Mouse (Mus musculus): ENCODE measurements around the gene Anpep.

Gene Anpep

GRCm38 (mm10) chr7:79860811-79861210 is at the start of gene Anpep:
Anpep (minus strand) TSS chr7:79861059.
- in situ Hi-C loops (cut with MboI) = no loop called here

GRCm38 (mm10) chr7:79907356-79907755 is 46.5 kb upstream of the Anpep start:
- in situ Hi-C loops (cut with MboI) = no loop called here

GRCm38 (mm10) chr7:79906914-79907313 is 46.1 kb upstream of the Anpep start:
- in situ Hi-C loops (cut with MboI) = no loop called here

- in situ Hi-C loops (cut with MboI) = no loop called here
These were observed 44.3 kb upstream of the Anpep start for GRCm38 (mm10) chr7:79905193-79905592.

DNA sequence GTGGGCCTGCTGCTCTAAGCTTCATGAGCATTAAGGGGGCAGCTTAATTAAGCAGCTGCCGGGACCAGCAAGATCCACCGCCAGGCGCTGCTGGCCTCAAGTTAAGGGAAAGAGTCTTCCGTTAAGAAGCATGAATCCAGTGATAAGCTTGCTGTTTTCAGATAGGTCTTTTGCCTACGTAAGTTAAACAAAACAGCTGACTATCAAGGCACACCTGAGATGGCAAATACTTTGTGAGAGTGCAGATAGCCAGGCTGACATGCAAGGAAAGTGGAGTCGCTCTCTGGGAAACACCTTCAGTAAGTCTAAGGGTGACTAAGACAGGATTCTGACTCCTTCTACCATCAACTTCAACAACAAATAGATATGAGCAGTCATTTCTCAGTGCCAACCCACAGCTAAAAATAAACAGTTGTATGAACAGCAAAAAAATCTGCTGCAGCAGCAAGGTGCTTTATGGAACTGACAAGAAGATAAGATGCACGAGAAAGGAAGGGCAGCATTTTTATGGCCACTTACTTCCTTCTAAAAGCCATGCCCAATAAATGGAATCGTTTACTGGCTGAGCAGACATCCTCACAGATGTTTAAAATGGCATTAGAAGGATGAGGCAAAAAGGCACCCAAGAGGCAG is 42.4 kb upstream of the Anpep start:
- in situ Hi-C loops (cut with MboI) = no loop called here

GRCm38 (mm10) chr7:79900753-79901152 is 39.9 kb upstream of the Anpep start:
- in situ Hi-C loops (cut with MboI) = no loop called here

DNA sequence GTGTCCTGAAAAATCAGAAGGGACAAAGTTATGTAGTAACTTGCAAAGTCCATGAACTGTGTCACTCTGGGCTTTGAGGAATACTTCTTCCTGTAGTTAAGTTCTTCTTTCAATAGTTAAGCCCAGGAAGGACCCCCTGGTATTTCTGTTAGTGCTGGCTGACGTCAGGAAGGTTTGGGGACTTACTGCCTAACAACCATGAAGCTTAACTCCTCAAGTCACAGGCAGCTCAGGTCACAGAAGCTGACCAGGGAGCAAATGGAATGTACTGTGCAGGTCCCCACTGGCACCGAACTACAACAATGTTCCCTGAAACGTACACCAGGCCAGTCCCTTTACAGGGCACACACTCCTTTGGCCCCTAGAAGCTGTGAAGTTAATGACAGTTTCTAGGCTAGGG is 34.4 kb upstream of the Anpep start:
- in situ Hi-C loops (cut with MboI) = no loop called here

DNA sequence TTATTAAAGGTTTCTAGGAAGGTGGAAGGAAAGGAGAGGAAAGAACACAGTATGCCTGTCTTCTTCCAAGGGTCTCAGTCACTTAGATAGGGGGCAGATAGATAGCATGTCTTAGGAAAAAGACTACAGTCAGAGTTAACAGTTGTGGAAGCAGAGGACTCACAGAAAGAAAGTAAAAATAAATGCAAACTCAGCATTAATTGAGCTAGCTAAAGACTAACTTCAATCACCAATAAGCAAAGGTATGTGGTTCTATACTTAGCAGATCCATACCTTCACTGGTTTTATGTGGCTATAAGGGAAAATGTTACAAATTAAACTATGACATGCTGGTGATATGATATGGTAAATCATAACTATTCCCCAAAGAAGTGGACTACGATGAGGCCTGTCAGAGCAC is 33.9 kb upstream of the Anpep start:
- in situ Hi-C loops (cut with MboI) = no loop called here

GRCm38 (mm10) chr7:79892576-79893428 is 31.9 kb upstream of the Anpep start:
- in situ Hi-C loops (cut with MboI) = no loop called here

- in situ Hi-C loops (cut with MboI) = no loop called here
These were observed 29.8 kb upstream of the Anpep start for GRCm38 (mm10) chr7:79890436-79891221.

DNA sequence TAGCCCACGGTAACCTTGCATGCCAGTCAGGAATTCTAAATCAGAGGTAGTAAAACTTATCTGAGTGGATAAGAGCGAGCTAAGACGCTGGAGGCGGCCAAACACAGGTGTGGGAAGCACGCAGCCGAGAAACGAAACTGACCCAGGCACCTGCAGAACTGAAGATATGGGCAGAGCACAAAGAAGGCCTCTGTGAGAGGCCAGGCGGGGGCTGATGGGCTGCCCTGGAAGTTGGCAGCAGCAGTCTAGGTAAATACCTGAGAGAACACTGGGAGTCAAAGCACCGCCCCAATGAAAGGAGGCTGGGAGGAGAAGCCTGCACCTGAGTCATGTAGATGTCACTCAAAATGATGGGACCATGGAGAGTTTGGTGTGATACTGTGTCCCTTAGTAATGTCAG is 27.7 kb upstream of the Anpep start:
- in situ Hi-C loops (cut with MboI) = no loop called here

DNA sequence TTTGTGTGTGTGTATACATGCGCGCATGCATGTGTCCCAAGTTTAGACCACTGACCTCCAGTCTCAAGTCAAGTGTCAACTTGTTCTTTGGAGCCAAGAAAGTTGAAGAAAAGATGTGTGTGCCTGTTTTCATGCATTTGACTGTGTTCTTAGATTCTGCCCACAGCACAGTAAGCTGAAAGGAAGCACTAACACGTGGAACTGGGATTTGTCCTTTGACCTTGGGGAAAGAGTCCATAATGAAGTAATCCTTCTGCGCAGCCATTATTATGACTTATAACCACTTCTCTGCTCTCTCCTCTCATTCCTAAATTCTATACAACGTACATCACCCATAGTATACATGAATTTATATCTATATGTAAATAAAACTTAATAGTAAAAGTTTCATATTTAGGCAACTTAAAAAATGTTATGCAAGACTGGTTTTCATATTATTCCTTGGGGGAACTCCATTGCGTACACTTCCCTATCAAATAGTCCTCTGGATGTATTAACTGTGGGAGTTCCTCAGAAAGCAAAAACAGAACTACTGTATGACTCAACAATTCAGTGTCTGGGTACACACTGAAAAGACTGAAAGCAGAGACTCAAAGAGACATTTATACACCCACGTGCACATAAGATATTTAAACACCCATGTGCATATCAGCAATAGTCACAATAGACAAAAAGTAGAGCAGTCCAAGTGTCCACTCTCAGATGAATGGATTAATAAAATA is 22.9 kb upstream of the Anpep start:
- in situ Hi-C loops (cut with MboI) = no loop called here

DNA sequence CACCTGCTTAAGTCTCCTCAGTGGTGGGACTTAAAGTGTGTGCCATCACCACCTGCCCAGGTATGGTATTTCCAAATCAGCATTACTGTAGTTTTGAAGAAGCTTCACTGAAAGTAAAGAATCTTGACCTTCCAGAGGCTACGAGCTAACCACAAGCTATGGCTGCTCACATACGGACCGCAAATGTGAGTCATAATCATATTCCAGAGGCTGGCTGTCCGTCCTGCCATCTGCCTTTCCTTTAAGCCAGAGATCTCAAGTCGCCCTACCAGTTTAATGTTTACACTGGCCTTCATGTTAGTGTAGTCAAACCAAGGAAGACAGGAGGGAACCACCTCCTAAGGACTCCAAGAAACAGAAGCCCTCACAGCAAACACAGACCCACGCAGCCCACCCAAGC is 21.0 kb upstream of the Anpep start:
- in situ Hi-C loops (cut with MboI) = no loop called here

GRCm38 (mm10) chr7:79880998-79881397 is 20.1 kb upstream of the Anpep start:
- in situ Hi-C loops (cut with MboI) = no loop called here

- in situ Hi-C loops (cut with MboI) = no loop called here
These were observed 19.2 kb upstream of the Anpep start for GRCm38 (mm10) chr7:79880033-79880432.

- in situ Hi-C loops (cut with MboI) = no loop called here
These were observed 17.7 kb upstream of the Anpep start for GRCm38 (mm10) chr7:79878455-79879025.

DNA sequence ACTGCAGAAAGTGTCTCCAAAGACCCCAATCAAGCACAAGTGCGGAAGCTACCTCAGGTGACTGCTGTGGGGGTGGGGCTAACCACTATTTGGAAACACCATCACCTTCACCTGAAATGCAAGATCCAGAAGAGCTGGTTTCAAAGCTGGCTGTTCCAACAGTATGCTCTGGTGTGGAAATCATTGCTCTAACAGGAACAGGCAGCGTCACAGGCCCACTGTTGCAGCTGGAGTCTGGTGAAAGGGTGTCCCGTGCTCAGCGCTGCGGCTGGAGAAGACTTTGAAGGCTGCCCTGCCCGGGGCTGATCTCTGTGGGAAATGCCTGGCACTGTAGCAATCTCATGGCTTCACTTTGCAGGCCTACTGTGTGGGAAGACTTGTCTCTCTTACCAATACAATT is 12.5 kb upstream of the Anpep start:
- in situ Hi-C loops (cut with MboI) = no loop called here

GRCm38 (mm10) chr7:79871797-79872345 is 11.0 kb upstream of the Anpep start:
- in situ Hi-C loops (cut with MboI) = no loop called here

DNA sequence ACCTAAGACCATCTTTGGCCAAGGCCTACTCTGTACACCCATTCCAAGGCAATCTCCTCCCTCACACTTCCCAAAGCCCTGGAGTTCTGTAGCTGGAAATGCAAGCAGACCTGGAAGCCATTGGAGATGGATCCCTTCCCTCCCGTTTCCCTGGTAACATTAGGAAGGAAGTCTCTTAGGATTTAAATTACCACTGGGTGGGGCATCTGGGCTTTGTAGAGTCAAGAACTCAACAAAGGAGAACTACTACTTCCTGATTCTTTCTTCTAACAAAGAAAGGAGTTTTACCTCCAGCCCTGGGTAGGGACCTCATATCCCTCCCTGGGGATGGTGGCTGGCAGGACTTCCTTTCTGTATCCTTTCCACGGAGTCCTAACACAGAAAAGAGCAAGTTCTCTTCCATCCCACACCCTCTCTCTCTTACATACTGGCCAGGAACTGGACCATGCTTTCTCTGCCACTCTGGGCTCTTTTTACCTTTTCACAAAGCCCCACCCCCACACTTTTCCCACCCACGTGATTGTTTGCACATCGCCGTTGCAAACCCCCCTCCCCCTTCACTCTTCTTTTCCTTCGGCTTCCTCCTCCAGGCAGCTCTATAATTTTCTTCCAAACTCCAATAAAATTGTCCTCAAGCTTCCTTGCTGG is 8.3 kb upstream of the Anpep start:
- in situ Hi-C loops (cut with MboI) = no loop called here

GRCm38 (mm10) chr7:79868475-79868874 is 7.6 kb upstream of the Anpep start:
- in situ Hi-C loops (cut with MboI) = no loop called here

DNA sequence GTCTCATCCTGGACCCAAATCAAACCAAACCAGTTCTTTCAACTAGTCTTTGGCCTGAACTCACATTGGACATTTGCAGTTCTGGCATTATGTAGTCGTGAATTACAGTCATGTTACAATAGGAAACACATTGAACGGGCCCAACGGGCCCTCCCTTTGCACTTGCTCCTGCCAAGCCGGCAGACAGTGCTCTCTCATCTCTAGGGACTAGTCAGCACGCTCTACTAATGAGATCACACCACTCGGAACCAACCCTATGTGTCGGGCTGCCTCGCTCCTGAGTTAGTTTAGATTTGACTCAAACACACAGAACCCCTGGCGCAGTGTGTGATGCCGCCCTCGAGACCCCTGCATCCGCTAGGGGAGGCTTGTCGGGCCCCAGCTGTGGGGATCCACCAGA is 7.0 kb upstream of the Anpep start:
- in situ Hi-C loops (cut with MboI) = no loop called here
